Mouse (Mus musculus) olfactory bulb, adult 2 months (tissue): ENCODE data around the gene Slc25a36.

Source experiments
- CTCF ChIP-seq: fragments of 200-500 bp; IDR thresholded peaks from 2 replicates; pipeline ENCODE4 v1.5.1; 2012; ENCODE audit warnings: low read depth, mild to moderate bottlenecking, low read length, moderate library complexity; ENCODE audit not compliant: insufficient read depth
- POLR2A ChIP-seq: fragments of 200-500 bp; IDR thresholded peaks from 2 replicates; pipeline ENCODE4 v1.6.1; 2012; ENCODE audit warnings: mild to moderate bottlenecking, low read depth, low read length, moderate library complexity; ENCODE audit not compliant: insufficient read depth

DNA sequence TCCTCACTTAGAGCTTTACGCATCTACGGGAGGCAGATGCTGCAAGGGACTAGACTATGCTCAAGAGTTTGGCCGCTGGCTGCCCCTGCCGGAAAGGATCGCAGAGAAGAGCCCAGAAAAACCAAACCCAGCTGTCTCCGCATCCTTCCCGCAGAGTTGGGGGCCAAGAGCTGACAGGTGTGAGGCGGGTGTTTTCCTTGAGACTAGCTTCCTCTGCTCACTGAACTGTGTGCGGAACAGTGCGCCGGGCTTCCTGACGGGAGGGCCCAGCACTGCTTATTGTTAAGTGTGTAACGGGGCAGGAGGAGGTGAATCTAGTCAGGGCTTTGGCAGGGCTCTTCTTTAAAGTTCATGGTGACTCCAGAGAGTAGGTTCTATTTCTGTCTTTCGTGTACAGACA is 55.1 kb downstream of the Slc25a36 start:
- TF ChIP-seq POLR2A (no peak), CTCF (no peak)
